Mouse (Mus musculus) hindbrain, postnatal 0 days (tissue): ENCODE results near the gene Nuak1. TPM values are rescaled to one million over a fixed set of nuclear protein-coding genes. Genes with fewer than 3 reads are reported as not detected.

ENCODE experiments used
- ATAC-seq: fragments of 200-750 bp; cut with Nextera tagmentation; 2 replicates; pipeline ENCODE4 v1.8.0; 2017; ENCODE audit warnings: mild to moderate bottlenecking, moderate TSS enrichment, moderate library complexity
- DNase-seq: peaks from one replicate; pipeline ENCODE4 v3.0.0-alpha.2; 2015; ENCODE audit warnings: low spot score
- H3K27ac ChIP-seq: fragments of 300-500 bp; sonication (generic); 2 replicates; pipeline ENCODE4 v1.5.1; 2014; ENCODE audit warnings: mild to moderate bottlenecking
- H3K27me3 ChIP-seq: fragments of 300-500 bp; sonication (generic); 2 replicates; pipeline ENCODE4 v1.6.1; 2014; ENCODE audit warnings: low read length, mixed read lengths; ENCODE audit not compliant: insufficient read depth
- H3K36me3 ChIP-seq: fragments of 300-500 bp; sonication (generic); 2 replicates; pipeline ENCODE4 v1.6.1; 2014; ENCODE audit warnings: low read length, mixed read lengths; ENCODE audit not compliant: insufficient read depth
- H3K4me1 ChIP-seq: fragments of 300-500 bp; sonication (generic); 2 replicates; pipeline ENCODE4 v1.6.1; 2014; ENCODE audit warnings: antibody characterized with exemption, low read length, mixed read lengths; ENCODE audit not compliant: insufficient read depth
- H3K4me2 ChIP-seq: fragments of 300-500 bp; sonication (generic); 2 replicates; pipeline ENCODE4 v1.6.1; 2014; ENCODE audit warnings: low read depth, mild to moderate bottlenecking, low read length, moderate library complexity, mixed read lengths
- H3K4me3 ChIP-seq: fragments of 300-500 bp; sonication (generic); 2 replicates; pipeline ENCODE4 v1.5.1; 2014; ENCODE audit warnings: low read length
- H3K9ac ChIP-seq: fragments of 300-500 bp; sonication (generic); replicated peaks from 2 replicates; pipeline ENCODE4 v1.6.1; 2014; ENCODE audit warnings: mild to moderate bottlenecking, low read length, moderate library complexity, mixed read lengths
- H3K9me3 ChIP-seq: fragments of 300-500 bp; sonication (generic); 2 replicates; pipeline ENCODE4 v1.6.1; 2016; ENCODE audit warnings: low read length, mixed read lengths
- CTCF ChIP-seq: IDR thresholded peaks from 2 replicates; pipeline ENCODE4 v1.5.1; 2016; ENCODE audit warnings: antibody characterized with exemption, control low read depth, low read depth
- WGBS: fragments of 180-500 bp; shearing (Covaris S2); extraction: QIAGEN DNeasy Blood & Tissue Kit; methylation state at CpG from one replicate; pipeline ENCODE4 v1.1.7; 2014; 5-methylcytosine and 5-hydroxymethylcytosine counted together
- polyA plus RNA-seq: library from polyadenylated mRNA; unstranded; fragments of >200 nt; fragmentation: Nextera tagmentation; extraction: Ambion mirVana; gene quantifications from 2 replicates; pipeline ENCODE4 v1.2.1, GENCODE M21; 2015
- total RNA-seq: library from RNA; depleted of rRNA; stranded (reverse); fragments of >200 nt; gene quantifications from 2 replicates; pipeline ENCODE4 v1.2.3, GENCODE M21; 2014

Gene Nuak1
- total and polyA plus RNA-seq, 2 experiments from 2014 or later = 3.0 to 23.3 TPM

DNA sequence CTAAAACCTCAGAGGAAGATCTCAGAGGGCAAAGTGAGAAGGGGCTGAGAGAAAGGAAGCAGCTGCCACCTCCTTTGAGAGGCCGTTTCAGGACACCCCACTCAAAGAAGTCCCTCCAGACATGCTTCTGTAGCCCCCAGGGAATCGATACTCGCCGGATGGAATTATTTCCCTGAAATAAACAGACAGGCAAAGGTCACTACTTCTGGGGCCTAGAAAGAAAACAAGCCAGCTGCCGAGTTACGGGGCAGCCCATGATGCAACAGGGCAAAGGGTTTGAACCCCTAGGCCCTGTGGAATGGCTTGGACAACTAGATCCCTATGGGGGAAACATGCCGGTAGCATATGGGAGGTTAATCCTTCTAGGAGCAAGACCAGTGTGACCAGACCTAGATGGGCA lies 16.0 kb downstream of the Nuak1 start:
- H3K4me2 ChIP-seq = no peak overlapping the region
- no peak for TF ChIP-seq CTCF
- H3K4me3 ChIP-seq = no peak overlapping the region
- 63% methylated on average over 7 of the region's 7 CpGs for WGBS
- no peak overlapping the region for H3K27ac ChIP-seq
- H3K36me3 ChIP-seq = no peaks in the 10 kb centered on the region
- H3K9ac ChIP-seq = no peak overlapping the region
- H3K9me3 ChIP-seq = no peaks in the 10 kb centered on the region
- H3K4me1 ChIP-seq = no peaks in the 10 kb centered on the region
- H3K27me3 ChIP-seq = no peaks in the 10 kb centered on the region
- ATAC-seq = no peak
- no peak for DNase-seq

GRCm38 (mm10) chr10:84423903-84424302 lies 16.5 kb downstream of the Nuak1 start:
- 89% methylated on average over 5 of the region's 5 CpGs for WGBS
- H3K27me3 ChIP-seq = no peaks in the 10 kb centered on the region
- H3K4me2 ChIP-seq = no peak overlapping the region
- TF ChIP-seq CTCF = no peak
- H3K27ac ChIP-seq = no peak overlapping the region
- H3K36me3 ChIP-seq = no peaks in the 10 kb centered on the region
- H3K9me3 ChIP-seq = no peaks in the 10 kb centered on the region
- no peak overlapping the region for H3K9ac ChIP-seq
- DNase-seq = no peak
- no peaks in the 10 kb centered on the region for H3K4me1 ChIP-seq
- ATAC-seq = no peak
- H3K4me3 ChIP-seq = no peak overlapping the region

GRCm38 (mm10) chr10:84420589-84420988 lies 19.8 kb downstream of the Nuak1 start:
- Histone ChIP-seq H3K36me3 (no peaks in the 10 kb centered on the region), H3K4me1 (peaks cover 3% of the 10 kb centered on the region; the same call in 1 of the 2 replicates), H3K4me2 (no peak overlapping the region), H3K9me3 (no peaks in the 10 kb centered on the region), H3K27me3 (no peaks in the 10 kb centered on the region), H3K9ac (no peak overlapping the region), H3K4me3 (no peak overlapping the region), H3K27ac (no peak overlapping the region)
- 82% methylated on average over 6 of the region's 6 CpGs for WGBS
- ATAC-seq = no peak
- TF ChIP-seq CTCF = no peak
- no peak for DNase-seq

DNA sequence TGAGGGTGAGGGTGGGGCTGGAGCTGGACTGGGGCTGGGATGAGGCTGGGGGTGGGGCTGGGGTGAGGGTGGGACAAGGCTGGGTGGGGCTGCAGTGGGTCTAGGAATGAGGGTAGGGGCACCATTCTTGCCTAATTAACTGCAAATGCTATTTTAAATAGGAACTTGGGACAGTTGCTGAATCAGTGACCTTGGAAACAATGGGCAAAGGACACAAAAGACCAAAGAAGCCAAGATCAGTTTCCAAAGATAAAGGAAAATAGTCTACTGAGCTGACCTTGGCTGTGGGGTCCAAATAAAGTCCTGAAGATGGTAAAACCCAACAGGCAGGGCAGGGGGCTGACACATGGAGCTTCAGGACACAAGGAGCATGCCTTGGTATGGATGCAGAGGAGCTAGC lies 22.0 kb downstream of the Nuak1 start:
- TF ChIP-seq CTCF = no peak
- no peak for ATAC-seq
- no peak for DNase-seq
- no peaks in the 10 kb centered on the region for H3K27me3 ChIP-seq
- H3K4me3 ChIP-seq = no peak overlapping the region
- H3K4me2 ChIP-seq = no peak overlapping the region
- H3K9ac ChIP-seq = no peak overlapping the region
- no peaks in the 10 kb centered on the region for H3K9me3 ChIP-seq
- H3K27ac ChIP-seq = no peak overlapping the region
- H3K36me3 ChIP-seq = no peaks in the 10 kb centered on the region
- peaks cover 6% of the 10 kb centered on the region; the same call in 1 of the 2 replicates for H3K4me1 ChIP-seq

GRCm38 (mm10) chr10:84416752-84417151 lies 23.6 kb downstream of the Nuak1 start:
- no peaks in the 10 kb centered on the region for H3K27me3 ChIP-seq
- DNase-seq = no peak
- H3K27ac ChIP-seq = no peak overlapping the region
- no peak for TF ChIP-seq CTCF
- no peak for ATAC-seq
- H3K4me3 ChIP-seq = no peak overlapping the region
- H3K4me2 ChIP-seq = no peak overlapping the region
- peaks cover 16% of the 10 kb centered on the region; the same call in 1 of the 2 replicates for H3K4me1 ChIP-seq
- H3K9me3 ChIP-seq = no peaks in the 10 kb centered on the region
- H3K9ac ChIP-seq = no peak overlapping the region
- 69% methylated on average over 8 of the region's 8 CpGs for WGBS
- H3K36me3 ChIP-seq = no peaks in the 10 kb centered on the region

DNA sequence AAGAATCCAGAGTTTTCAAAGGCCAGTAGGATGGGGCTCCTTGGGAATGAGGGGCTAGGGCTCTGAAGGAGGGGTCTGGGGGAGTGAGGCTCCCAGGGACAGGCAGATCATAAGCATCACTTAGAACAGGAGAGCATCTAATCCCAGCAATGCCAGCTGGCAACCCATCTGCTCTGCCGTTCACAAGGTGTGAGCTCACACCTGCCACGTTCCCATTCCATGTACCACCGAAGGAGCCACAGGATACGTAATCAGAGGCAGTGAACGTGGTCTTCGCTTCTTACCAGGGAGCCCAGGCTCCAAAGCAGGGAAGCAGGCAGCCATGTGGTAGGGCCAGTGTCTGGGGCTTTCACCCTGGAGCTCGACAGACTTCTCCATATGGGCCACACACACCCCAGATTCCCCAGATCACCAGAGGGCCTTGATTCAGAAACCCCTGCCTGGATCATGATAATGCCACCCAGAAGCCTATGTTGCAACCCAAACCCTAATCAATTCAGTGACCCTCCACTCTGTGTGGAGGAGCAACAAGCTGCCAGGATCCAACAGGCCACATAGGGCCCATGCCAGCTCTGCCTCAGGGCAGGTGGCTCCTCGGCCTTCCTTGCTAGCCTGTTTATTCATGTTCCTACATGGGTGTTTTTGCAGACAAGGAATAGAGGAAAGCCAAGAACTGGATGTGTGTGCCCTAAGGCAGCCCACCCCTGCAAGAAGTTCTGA lies 25.3 kb downstream of the Nuak1 start:
- DNase-seq (peak; percentile 54), ATAC-seq (peak; percentile 48; the same call in 1 of the 2 replicates)
- no peaks in the 10 kb centered on the region for H3K36me3 ChIP-seq
- TF ChIP-seq CTCF = no peak
- H3K9ac ChIP-seq = no peak overlapping the region
- no peak overlapping the region for H3K4me2 ChIP-seq
- H3K27ac ChIP-seq = 0 out of 2 replicates have a peak overlapping the region, but pooled peaks have one; percentile 34
- no peaks in the 10 kb centered on the region for H3K9me3 ChIP-seq
- peaks cover 27% of the 10 kb centered on the region for H3K4me1 ChIP-seq
- no peaks in the 10 kb centered on the region for H3K27me3 ChIP-seq
- H3K4me3 ChIP-seq = no peak overlapping the region
- WGBS = 59% methylated on average over 8 of the region's 8 CpGs

- no peaks in the 10 kb centered on the region for H3K9me3 ChIP-seq
- H3K36me3 ChIP-seq = no peaks in the 10 kb centered on the region
- H3K9ac ChIP-seq = no peak overlapping the region
- ATAC-seq (no peak), DNase-seq (peak; percentile 62)
- H3K27ac ChIP-seq = peak overlapping the region; percentile 51; the same call in 1 of the 2 replicates
- no peak overlapping the region for H3K4me2 ChIP-seq
- H3K4me3 ChIP-seq = no peak overlapping the region
- no peak for TF ChIP-seq CTCF
- H3K4me1 ChIP-seq = peaks cover 30% of the 10 kb centered on the region
- WGBS = 40% methylated on average over 6 of the region's 6 CpGs
- H3K27me3 ChIP-seq = no peaks in the 10 kb centered on the region
Measured at GRCm38 (mm10) chr10:84413310-84413709, 27.1 kb downstream of the Nuak1 start.
